Mouse (Mus musculus) lung, adult 2 months (tissue): ENCODE results near the gene Srsf3.

Experiments used
- CTCF ChIP-seq: fragments of 200-500 bp; IDR thresholded peaks from 2 replicates; pipeline ENCODE4 v1.5.1; 2011; ENCODE audit warnings: mild to moderate bottlenecking, low read length, control low read depth; ENCODE audit not compliant: insufficient read depth
- POLR2A ChIP-seq: fragments of 200-500 bp; IDR thresholded peaks from 2 replicates; pipeline ENCODE4 v1.6.1; 2011; ENCODE audit warnings: low read depth, mild to moderate bottlenecking, control low read depth, low read length, borderline replicate concordance; ENCODE audit errors: extremely low read depth

DNA sequence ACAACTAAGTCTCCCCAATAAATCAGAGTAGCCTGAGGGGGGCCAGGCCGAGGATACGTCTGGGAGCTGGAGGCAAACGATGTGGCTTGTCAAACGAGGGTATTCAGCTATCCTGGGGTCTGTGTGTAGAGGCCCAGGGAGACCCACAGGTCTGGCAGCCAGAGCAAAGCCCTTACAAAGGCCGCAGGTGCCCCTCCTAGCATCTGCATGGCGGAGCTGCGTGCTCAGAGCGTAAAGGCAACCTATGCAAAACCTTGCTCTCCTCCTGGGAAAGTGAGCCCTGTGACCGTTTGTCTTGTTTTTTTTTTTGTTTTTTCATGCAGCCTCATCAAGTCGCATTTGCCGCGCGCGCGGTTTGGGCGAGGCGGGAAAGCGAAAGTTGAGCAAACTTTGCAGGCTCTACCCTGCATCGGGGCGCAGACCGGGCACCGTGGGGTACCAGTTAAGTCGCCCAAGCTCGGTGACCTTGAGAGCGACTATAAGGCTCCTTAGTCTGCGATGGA is 606 bp upstream of the Srsf3 start:
- TF ChIP-seq CTCF (no peak), POLR2A (no peak)
